Mouse (Mus musculus) heart, embryonic 16.5 days (tissue): ENCODE results near the gene Chd1l. TPM values are rescaled to one million over a fixed set of nuclear protein-coding genes. Genes with fewer than 3 reads are reported as not detected.
A peak's percentile ranks its signal among the peaks of the same experiment; 100 is the strongest.

Experiments used
- ATAC-seq: fragments of 200-750 bp; cut with Nextera tagmentation; replicated peaks from 2 replicates; pipeline ENCODE4 v1.8.0; 2017; ENCODE audit warnings: moderate number of reproducible peaks; ENCODE audit not compliant: insufficient read depth, low FRiP score; ENCODE audit errors: extremely low read depth
- H3K27ac ChIP-seq: fragments of 300-500 bp; sonication (generic); 2 replicates; pipeline ENCODE4 v1.5.1; 2014; ENCODE audit warnings: mild to moderate bottlenecking, low read length, control low read depth, moderate library complexity
- H3K27me3 ChIP-seq: fragments of 300-500 bp; sonication (generic); 2 replicates; pipeline ENCODE4 v1.6.1; 2014; ENCODE audit warnings: low read length, mixed read lengths; ENCODE audit not compliant: control insufficient read depth, insufficient read depth
- H3K36me3 ChIP-seq: fragments of 300-500 bp; sonication (generic); 2 replicates; pipeline ENCODE4 v1.6.1; 2014; ENCODE audit not compliant: control insufficient read depth, insufficient read depth
- H3K4me1 ChIP-seq: fragments of 300-500 bp; sonication (generic); 2 replicates; pipeline ENCODE4 v1.6.1; 2014; ENCODE audit warnings: low read length, mixed read lengths; ENCODE audit not compliant: control insufficient read depth, insufficient read depth
- H3K4me2 ChIP-seq: fragments of 300-500 bp; sonication (generic); 2 replicates; pipeline ENCODE4 v1.6.1; 2014; ENCODE audit warnings: low read depth, mild to moderate bottlenecking, control low read depth, low read length
- H3K4me3 ChIP-seq: fragments of 300-500 bp; sonication (generic); 2 replicates; pipeline ENCODE4 v1.5.1; 2014; ENCODE audit warnings: mild to moderate bottlenecking, control low read depth, low read length
- H3K9ac ChIP-seq: fragments of 300-500 bp; sonication (generic); 2 replicates; pipeline ENCODE4 v1.6.1; 2014; ENCODE audit warnings: low read length, control low read depth
- H3K9me3 ChIP-seq: fragments of 300-500 bp; sonication (generic); replicated peaks from 2 replicates; pipeline ENCODE4 v1.6.1; 2016; ENCODE audit warnings: low read length; ENCODE audit not compliant: control insufficient read depth
- WGBS: fragments of 180-500 bp; shearing (Covaris S2); extraction: QIAGEN DNeasy Blood & Tissue Kit; methylation state at CpG from one replicate; pipeline ENCODE4 v1.1.7; 2014; 5-methylcytosine and 5-hydroxymethylcytosine counted together
- polyA plus RNA-seq: library from polyadenylated mRNA; unstranded; fragments of >200 nt; fragmentation: Nextera tagmentation; extraction: Ambion mirVana; gene quantifications from 2 replicates; pipeline ENCODE4 v1.2.1, GENCODE M21; 2015

The Chd1l gene
- 14.4 and 16.1 TPM in 2 replicates for polyA plus RNA-seq

DNA sequence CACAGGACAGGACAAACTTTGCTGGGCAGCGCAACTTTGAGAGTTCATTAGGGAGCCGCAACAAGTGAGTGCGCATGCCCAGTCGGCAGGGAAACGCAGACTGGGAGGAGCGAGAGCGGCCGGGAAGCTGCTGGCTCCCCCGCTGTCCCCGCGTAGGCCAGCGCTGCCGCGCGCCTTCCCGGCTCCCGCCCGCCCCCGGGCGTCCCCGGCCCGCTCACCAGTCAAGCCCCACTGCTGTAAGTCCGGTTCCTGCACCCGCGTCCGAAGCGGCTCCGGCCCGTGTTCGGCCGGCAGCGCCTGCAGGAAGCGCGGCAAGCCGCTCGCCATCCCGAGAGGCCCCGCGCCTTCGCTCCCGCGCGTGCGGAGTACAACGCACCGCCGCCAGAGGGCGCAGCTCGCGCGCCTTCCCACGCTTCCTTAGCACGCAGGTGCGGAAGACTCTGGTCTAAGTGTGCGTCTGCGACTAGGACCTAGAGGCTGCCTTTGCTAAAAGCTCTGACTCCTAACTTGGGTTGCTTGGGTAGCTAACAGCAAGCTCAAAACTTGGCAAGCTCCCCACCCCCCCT is at the start of gene Chd1l:
Gene Chd1l, minus strand, starts transcription at position 359 of the 566 bp plus-strand sequence.
- Histone ChIP-seq H3K9ac (peak within 1 kb of the TSS; percentile 82), H3K9me3 (no peaks in the 10 kb centered on the region), H3K27ac (peak within 1 kb of the TSS; percentile 88), H3K4me2 (peak within 1 kb of the TSS; percentile 72), H3K27me3 (no peaks in the 10 kb centered on the region), H3K36me3 (no peaks in the 10 kb centered on the region), H3K4me1 (peaks cover 2% of the 10 kb centered on the region; the same call in 1 of the 2 replicates), H3K4me3 (peak within 1 kb of the TSS; percentile 70)
- under 1% methylated on average over 55 of the region's 56 CpGs for WGBS
- peak; percentile 91 for ATAC-seq

DNA sequence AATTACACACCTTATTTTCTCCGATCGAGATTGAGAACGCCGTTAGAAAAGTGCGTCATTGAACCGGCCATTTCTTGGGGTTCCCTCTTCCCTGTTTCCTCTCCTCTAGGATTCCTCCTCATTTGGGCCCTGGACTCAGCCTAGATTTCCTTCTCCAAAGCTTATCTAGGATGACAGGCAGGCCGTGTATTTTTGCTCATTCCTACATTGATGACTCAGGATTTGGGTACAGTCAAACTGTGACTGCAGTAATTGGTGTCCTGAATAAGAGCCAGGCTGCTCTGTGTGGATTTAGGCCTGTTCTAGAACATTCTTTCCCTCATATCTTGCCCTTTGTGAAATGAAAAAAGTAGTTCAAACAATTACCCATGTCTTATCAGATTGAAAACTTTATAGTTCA is 49.7 kb upstream of the Chd1l start:
- Histone ChIP-seq H3K4me1 (peaks cover 13% of the 10 kb centered on the region), H3K9ac (no peak overlapping the region; the same call in 1 of the 2 replicates), H3K4me3 (no peak overlapping the region), H3K36me3 (peaks cover 14% of the 10 kb centered on the region), H3K27me3 (no peaks in the 10 kb centered on the region), H3K9me3 (peaks cover 2% of the 10 kb centered on the region), H3K27ac (no peak overlapping the region), H3K4me2 (peak overlapping the region; percentile 64)
- WGBS: 82% methylated on average over 7 of the region's 7 CpGs
- no peak for ATAC-seq

DNA sequence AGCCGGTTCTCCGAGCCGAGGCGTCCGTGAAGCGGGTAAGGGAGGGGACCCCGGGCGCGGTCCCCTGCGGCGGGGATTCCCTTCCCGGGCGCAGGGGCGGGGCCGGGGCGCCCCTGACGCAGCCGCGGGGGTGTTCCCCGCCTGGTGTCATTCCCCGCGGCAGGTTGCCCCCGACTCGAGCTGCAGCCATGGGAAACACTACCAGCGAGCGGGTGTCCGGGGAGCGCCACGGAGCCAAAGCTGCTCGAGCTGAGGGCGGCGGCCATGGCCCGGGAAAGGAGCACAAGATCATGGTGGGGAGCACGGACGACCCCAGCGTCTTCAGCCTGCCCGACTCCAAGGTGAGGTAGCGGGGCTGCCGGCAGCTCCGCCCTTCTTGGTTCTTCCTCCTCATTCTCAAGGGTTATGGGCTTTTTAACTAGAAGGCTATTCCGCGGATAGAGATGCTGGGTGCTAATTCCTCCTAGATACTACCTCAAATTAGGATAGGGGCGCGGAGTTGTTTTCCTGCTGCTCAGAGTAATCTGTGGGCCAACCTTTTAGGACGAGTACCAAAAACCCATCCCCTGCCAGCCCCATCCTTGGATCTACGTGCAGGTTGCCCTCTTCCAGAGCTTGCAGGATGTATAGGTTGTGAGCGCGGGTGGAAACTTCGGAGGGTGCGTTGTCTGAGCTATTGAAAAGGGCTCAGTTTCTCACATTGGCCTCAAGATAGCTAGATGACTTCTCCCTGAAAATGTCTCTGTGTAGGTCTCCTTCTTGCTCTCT is 48.6 kb upstream of the Chd1l start:
- Histone ChIP-seq H3K9me3 (peaks cover 4% of the 10 kb centered on the region), H3K36me3 (peaks cover 5% of the 10 kb centered on the region), H3K4me2 (peak overlapping the region; percentile 64), H3K4me1 (peaks cover 13% of the 10 kb centered on the region), H3K9ac (peak overlapping the region; percentile 84), H3K27me3 (no peaks in the 10 kb centered on the region), H3K4me3 (peak overlapping the region; percentile 84), H3K27ac (peak overlapping the region; percentile 70)
- peak; percentile 81 for ATAC-seq
- WGBS: under 1% methylated on average over 47 of the region's 50 CpGs

DNA sequence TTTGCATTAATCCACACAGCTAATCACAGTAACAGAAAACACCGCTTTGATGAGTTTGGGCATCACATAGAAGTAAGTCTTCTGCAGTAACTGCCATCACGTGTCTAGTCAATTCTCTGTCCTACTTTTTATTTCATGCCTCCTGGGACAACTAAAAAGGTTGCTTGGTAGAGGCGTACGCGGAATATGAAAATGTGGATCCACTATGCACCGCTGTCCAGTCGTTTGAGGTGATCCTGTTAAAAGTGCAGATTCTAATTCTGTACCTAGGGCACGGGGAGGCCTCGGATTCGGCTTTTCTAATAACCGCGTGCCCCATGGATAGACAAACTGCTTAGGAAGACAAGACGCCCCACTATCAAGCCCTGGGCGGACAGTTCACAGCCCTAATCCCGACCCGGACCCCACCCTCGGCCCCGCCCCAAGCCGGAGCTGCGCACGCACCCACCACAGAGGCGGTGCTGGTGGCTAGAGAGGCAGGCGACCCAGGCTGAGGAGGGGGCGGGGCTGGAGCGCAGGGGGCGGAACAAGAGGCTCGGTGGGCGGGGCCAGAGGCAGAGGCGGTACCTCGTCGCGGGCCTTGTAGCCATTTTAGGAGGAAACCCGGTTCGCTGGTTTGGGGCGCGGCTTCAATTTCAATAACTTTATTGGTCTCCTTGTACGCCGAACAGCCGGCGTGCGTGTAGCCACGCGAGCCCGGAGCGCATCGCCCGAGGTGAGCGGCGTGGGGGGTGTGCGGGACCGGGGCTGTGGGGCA is 47.8 kb upstream of the Chd1l start, which contains the start of gene Prkab2:
Gene Prkab2, plus strand, starts transcription at position 539 of the 757 bp plus-strand sequence.
- Histone ChIP-seq H3K27ac (peak within 1 kb of the TSS; percentile 70), H3K4me1 (peaks cover 13% of the 10 kb centered on the region)
- WGBS: 2% methylated on average over 42 of the region's 51 CpGs

DNA sequence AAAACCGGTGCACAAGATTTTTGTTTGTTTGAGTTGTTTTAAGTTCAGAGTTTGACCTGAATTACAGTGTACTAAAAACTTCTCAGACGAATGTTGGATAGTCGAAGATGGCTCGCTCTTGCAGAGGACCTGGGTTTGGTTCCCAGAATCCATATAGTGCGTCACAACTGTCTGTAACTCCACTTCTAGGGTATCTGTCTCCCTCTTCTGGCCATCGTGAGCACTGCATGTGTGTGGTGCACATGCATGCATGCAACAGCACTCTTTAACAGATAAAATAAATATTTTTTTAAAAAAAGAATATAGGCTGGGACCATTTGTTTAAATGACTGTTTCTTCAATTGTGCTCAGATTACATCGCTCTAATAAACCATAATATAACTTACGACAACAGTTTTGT is 44.9 kb upstream of the Chd1l start:
- WGBS: 85% methylated on average over 8 of the region's 8 CpGs
- H3K9me3 ChIP-seq: peaks cover 4% of the 10 kb centered on the region
- H3K27me3 ChIP-seq: no peaks in the 10 kb centered on the region
- no peak overlapping the region for H3K4me3 ChIP-seq
- no peak overlapping the region for H3K4me2 ChIP-seq
- H3K36me3 ChIP-seq: no peaks in the 10 kb centered on the region
- no peak overlapping the region for H3K27ac ChIP-seq
- peaks cover 22% of the 10 kb centered on the region for H3K4me1 ChIP-seq
- ATAC-seq: no peak
- H3K9ac ChIP-seq: no peak overlapping the region

More for the DNA sequence above, 47.8 kb upstream of the Chd1l start, which contains the start of gene Prkab2:
- Histone ChIP-seq H3K36me3 (peaks cover 1% of the 10 kb centered on the region; the same call in 1 of the 2 replicates), H3K4me3 (peak within 1 kb of the TSS; percentile 84), H3K9ac (peak within 1 kb of the TSS; percentile 84), H3K4me2 (peak within 1 kb of the TSS; percentile 70), H3K27me3 (no peaks in the 10 kb centered on the region), H3K9me3 (peaks cover 4% of the 10 kb centered on the region)
- ATAC-seq: peak; percentile 96

DNA sequence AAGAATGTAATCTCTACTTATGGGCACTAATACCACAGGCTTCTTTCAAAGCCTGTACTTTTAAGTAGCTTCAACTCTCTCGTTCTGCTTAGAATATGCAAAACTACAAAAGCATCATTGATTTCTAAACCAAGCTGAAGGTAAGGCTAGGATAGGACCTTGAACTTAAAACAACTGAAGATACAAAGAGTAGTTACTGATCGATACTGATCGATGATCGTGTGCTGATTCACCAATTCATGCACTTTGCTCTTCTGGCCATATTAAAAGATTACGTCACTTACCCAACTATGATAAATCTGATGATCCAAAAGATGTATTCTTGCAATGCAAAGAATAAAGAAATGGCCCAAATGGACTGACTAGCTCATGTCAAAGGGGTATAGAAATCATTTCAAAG is 43.8 kb upstream of the Chd1l start:
- ATAC-seq: no peak
- peaks cover 4% of the 10 kb centered on the region for H3K9me3 ChIP-seq
- peaks cover 14% of the 10 kb centered on the region; the same call in 1 of the 2 replicates for H3K4me1 ChIP-seq
- no peaks in the 10 kb centered on the region for H3K36me3 ChIP-seq
- H3K27ac ChIP-seq: no peak overlapping the region
- H3K27me3 ChIP-seq: no peaks in the 10 kb centered on the region
- WGBS: 94% methylated on average over 5 of the region's 5 CpGs
- H3K4me3 ChIP-seq: no peak overlapping the region
- H3K9ac ChIP-seq: no peak overlapping the region
- H3K4me2 ChIP-seq: no peak overlapping the region

DNA sequence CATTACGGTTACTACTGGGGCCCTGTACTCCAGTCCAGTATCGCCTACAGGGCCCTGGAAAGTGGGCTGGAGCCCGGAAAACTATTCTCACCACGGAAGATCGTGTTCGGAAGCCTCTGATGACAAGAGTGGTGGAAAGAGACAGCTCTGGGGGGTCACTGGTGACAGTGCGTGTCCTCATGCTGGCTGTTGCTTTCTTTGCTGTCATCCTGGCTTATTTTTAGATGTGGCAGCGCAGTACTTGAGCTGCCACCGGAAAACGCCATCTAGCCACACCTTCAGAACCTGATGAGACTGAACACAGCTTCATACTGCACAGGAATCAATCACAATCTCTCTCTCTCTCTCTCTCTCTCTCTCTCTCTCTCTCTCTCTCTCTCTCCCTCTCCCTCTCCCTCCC is 41.6 kb upstream of the Chd1l start:
- Histone ChIP-seq H3K4me1 (peaks cover 15% of the 10 kb centered on the region; the same call in 1 of the 2 replicates), H3K36me3 (no peaks in the 10 kb centered on the region), H3K9ac (peak overlapping the region; percentile 34; the same call in 1 of the 2 replicates), H3K27me3 (no peaks in the 10 kb centered on the region), H3K9me3 (peaks cover 4% of the 10 kb centered on the region), H3K4me2 (peak overlapping the region; percentile 49), H3K27ac (peak overlapping the region; percentile 79), H3K4me3 (peak overlapping the region; percentile 17)
- peak; percentile 73 for ATAC-seq
- 51% methylated on average over 10 of the region's 10 CpGs for WGBS

DNA sequence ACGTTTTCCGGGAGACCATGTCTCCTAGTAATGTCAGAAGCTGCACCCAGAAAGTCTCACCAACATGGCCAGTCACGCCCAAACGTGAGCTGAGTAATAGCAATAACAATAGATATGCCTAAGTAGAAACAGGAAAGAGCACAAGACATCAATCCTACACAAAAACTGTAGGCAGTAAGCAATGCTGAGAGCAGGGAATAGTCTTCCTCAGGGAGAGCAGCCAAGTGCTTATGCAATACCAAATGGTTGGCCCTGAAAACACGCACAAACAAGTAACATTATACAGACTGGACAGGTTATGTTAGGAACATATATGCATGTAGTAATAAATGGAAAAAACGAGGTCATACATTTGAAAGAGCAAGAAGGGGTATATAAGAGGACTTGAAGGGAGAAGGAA is 39.5 kb upstream of the Chd1l start:
- Histone ChIP-seq H3K27ac (no peak overlapping the region), H3K4me2 (no peak overlapping the region), H3K9ac (no peak overlapping the region), H3K9me3 (no peaks in the 10 kb centered on the region), H3K27me3 (no peaks in the 10 kb centered on the region), H3K36me3 (no peaks in the 10 kb centered on the region), H3K4me1 (peaks cover 15% of the 10 kb centered on the region; the same call in 1 of the 2 replicates), H3K4me3 (no peak overlapping the region)
- 76% methylated on average over 6 of the region's 6 CpGs for WGBS
- no peak for ATAC-seq
